ENCODE assay signal across 24 mouse cellular contexts in genomic region chr12:53680501-53680900, GRCm38 (mm10).
DNase-seq lines count a peak whose midpoint lies in the region; ATAC-seq and TF ChIP-seq lines count a peak whose summit lies in the region.
"Had no signal": no experiment of that assay in that cellular context is flagged by ENCODE, and none has a peak within 500 bp of the region (broad histone marks: within the 10 kb centered on the region; RNA-seq: fewer than 3 reads in every experiment).

No protein-coding gene starts in this region.

- WGBS in hindbrain, postnatal 0 days, result 59% methylated on average over 3 of the region's 3 CpGs
- 83% methylated on average over 3 of the region's 3 CpGs for WGBS in hindbrain, embryonic 12.5 days

- H3K9ac ChIP-seq in hindbrain, postnatal 0 days (replicated peaks; ENCODE audit: low read length), result no peak overlapping the region
- no peak overlapping the region for H3K9ac ChIP-seq in hindbrain, embryonic 12.5 days
- H3K9ac ChIP-seq: forebrain, embryonic 15.5 days; hindbrain, embryonic 14.5 days; limb, embryonic 13.5 days; liver, embryonic 12.5 days; neural tube, embryonic 12.5 days had no signal

- peak; percentile 28 for DNase-seq in hindbrain, postnatal 0 days (ENCODE audit: low spot score)
- peak; percentile 8 for DNase-seq in retina, postnatal 1 day
- no peak for DNase-seq in retina, embryonic 14.5 days (ENCODE audit: low spot score)
- DNase-seq in adrenal gland, adult 8-10 months, result peak; percentile 56
- peak; percentile 55 for DNase-seq in brain, embryonic 14.5 days (ENCODE audit: low read depth)
- DNase-seq in heart, postnatal 25 days (ENCODE audit: low spot score), result no peak
- DNase-seq: cerebellum, adult 9-11 months; gastrocnemius, postnatal 25 days; heart, adult 2 months; heart, postnatal 36 days; kidney, adult 9 months; kidney, postnatal 25 days; layer of hippocampus, postnatal 36 days; lung, adult 18-20 months; lung, postnatal 14 days; midbrain, embryonic 14.5 days had no signal

- TF ChIP-seq CTCF in hindbrain, postnatal 0 days (IDR thresholded peaks at IDR 0.05; ENCODE audit: low read depth), result no peak
- TF ChIP-seq CTCF in brain, embryonic 14.5 days (IDR thresholded peaks at IDR 0.05; ENCODE audit: borderline replicate concordance, extremely low read depth, insufficient read depth, insufficient read length), result no peak

- no peaks in the 10 kb centered on the region for H3K4me1 ChIP-seq in hindbrain, postnatal 0 days (ENCODE audit: insufficient read depth, low read length)
- peaks cover 8% of the 10 kb centered on the region; the same call in 1 of the 2 replicates for H3K4me1 ChIP-seq in hindbrain, embryonic 12.5 days
- H3K4me1 ChIP-seq: liver, embryonic 12.5 days had no signal

- H3K36me3 ChIP-seq in hindbrain, postnatal 0 days (ENCODE audit: insufficient read depth, low read length), result no peaks in the 10 kb centered on the region
- no peaks in the 10 kb centered on the region for H3K36me3 ChIP-seq in hindbrain, embryonic 12.5 days
- H3K36me3 ChIP-seq: forebrain, embryonic 15.5 days; limb, embryonic 13.5 days; liver, embryonic 12.5 days; neural tube, embryonic 12.5 days had no signal

- H3K27ac ChIP-seq in hindbrain, postnatal 0 days, result no peak overlapping the region
- no peak overlapping the region for H3K27ac ChIP-seq in hindbrain, embryonic 12.5 days
- H3K27ac ChIP-seq: forebrain, embryonic 15.5 days; heart, adult 2 months; hindbrain, embryonic 14.5 days; layer of hippocampus, adult 2 months; limb, embryonic 13.5 days; liver, embryonic 12.5 days; neural tube, embryonic 12.5 days had no signal

- H3K4me2 ChIP-seq in hindbrain, postnatal 0 days (ENCODE audit: low read depth, low read length), result no peak overlapping the region
- H3K4me2 ChIP-seq in hindbrain, embryonic 12.5 days (replicated peaks), result no peak overlapping the region
- H3K4me2 ChIP-seq: forebrain, embryonic 15.5 days; hindbrain, embryonic 14.5 days; limb, embryonic 13.5 days; liver, embryonic 12.5 days; neural tube, embryonic 12.5 days had no signal

- no peak for ATAC-seq in hindbrain, postnatal 0 days
- no peak for ATAC-seq in hindbrain, embryonic 12.5 days (ENCODE audit: low FRiP score)
- ATAC-seq: activated CD4-positive, CD25-positive, alpha-beta regulatory T cell, adult 4 months; forebrain, embryonic 15.5 days; liver, embryonic 12.5 days had no signal

- TF ChIP-seq POLR2A in brain, embryonic 14.5 days (IDR thresholded peaks at IDR 0.05; ENCODE audit: borderline replicate concordance, extremely low read depth, insufficient read depth, insufficient read length, poor library complexity, severe bottlenecking), result no peak

- no peak overlapping the region for H3K4me3 ChIP-seq in hindbrain, postnatal 0 days (ENCODE audit: low read length)
- H3K4me3 ChIP-seq in hindbrain, embryonic 12.5 days, result no peak overlapping the region
- H3K4me3 ChIP-seq: forebrain, embryonic 15.5 days; heart, adult 2 months; layer of hippocampus, adult 2 months; limb, embryonic 13.5 days; liver, embryonic 12.5 days; neural tube, embryonic 12.5 days had no signal

- H3K9me3 ChIP-seq in hindbrain, postnatal 0 days (ENCODE audit: low read length), result no peaks in the 10 kb centered on the region
- H3K9me3 ChIP-seq in hindbrain, embryonic 12.5 days (replicated peaks), result no peaks in the 10 kb centered on the region
- H3K9me3 ChIP-seq: forebrain, embryonic 15.5 days; limb, embryonic 13.5 days; liver, embryonic 12.5 days; neural tube, embryonic 12.5 days had no signal

- H3K27me3 ChIP-seq in hindbrain, postnatal 0 days (ENCODE audit: insufficient read depth, low read length), result no peaks in the 10 kb centered on the region
- H3K27me3 ChIP-seq in hindbrain, embryonic 12.5 days, result no peaks in the 10 kb centered on the region
- H3K27me3 ChIP-seq: forebrain, embryonic 15.5 days; limb, embryonic 13.5 days; liver, embryonic 12.5 days; neural tube, embryonic 12.5 days had no signal

- intact Hi-C loops in heart, postnatal 25 days (cut with DNase I), result no loop called here

Comparison
In these comparisons a context has a peak if more than half of its experiments do, and no peak if none do; other contexts are left out.
1. DNase-seq: peak in hindbrain, postnatal 0 days (single experiment), retina, postnatal 1 day (single experiment), adrenal gland, adult 8-10 months (single experiment) and brain, embryonic 14.5 days (single experiment); none in retina, embryonic 14.5 days (single experiment) and heart, postnatal 25 days (single experiment).